Mouse (Mus musculus) heart, embryonic 14.5 days (tissue): ENCODE measurements around the gene Fam166b. TPM values are rescaled to one million over a fixed set of nuclear protein-coding genes. Genes with fewer than 3 reads are reported as not detected.

Source experiments
- ATAC-seq: fragments of 200-750 bp; cut with Nextera tagmentation; 2 replicates; pipeline ENCODE4 v1.8.0; 2017; ENCODE audit warnings: low read depth, moderate TSS enrichment; ENCODE audit not compliant: insufficient number of reproducible peaks, insufficient read depth, low FRiP score
- H3K27ac ChIP-seq, 2 experiments: fragments of 200-500 bp in 1 of 2; fragments of 300-500 bp in 1 of 2; sonication (generic) in 1 of 2; replicated peaks in 1 of 2; 2 replicates each; pipeline ENCODE4 v1.5.1; 2012 to 2014; ENCODE audit warnings: low read depth in 2 of 2, low read length in 2 of 2, control low read depth in 1 of 2, mild to moderate bottlenecking in 1 of 2, mixed read lengths in 1 of 2; ENCODE audit not compliant: control insufficient read depth in 1 of 2, insufficient read depth in 1 of 2
- H3K27me3 ChIP-seq: fragments of 300-500 bp; sonication (generic); 2 replicates; pipeline ENCODE4 v1.6.1; 2014; ENCODE audit warnings: mild to moderate bottlenecking, low read length, control low read depth; ENCODE audit not compliant: control insufficient read depth, insufficient read depth
- H3K36me3 ChIP-seq: fragments of 300-500 bp; sonication (generic); 2 replicates; pipeline ENCODE4 v1.6.1; 2014; ENCODE audit warnings: mild to moderate bottlenecking, control low read depth, low read length, mixed read lengths; ENCODE audit not compliant: control insufficient read depth, insufficient read depth
- H3K4me1 ChIP-seq, 2 experiments: fragments of 200-500 bp in 1 of 2; fragments of 300-500 bp in 1 of 2; sonication (generic) in 1 of 2; 2 replicates each; pipeline ENCODE4 v1.6.1; 2012 to 2014; ENCODE audit warnings: low read length in 2 of 2, control low read depth in 1 of 2, mixed read lengths in 1 of 2; ENCODE audit not compliant: control insufficient read depth in 2 of 2, insufficient read depth in 2 of 2
- H3K4me2 ChIP-seq: fragments of 300-500 bp; sonication (generic); 2 replicates; pipeline ENCODE4 v1.6.1; 2014; ENCODE audit warnings: mild to moderate bottlenecking, low read length
- H3K4me3 ChIP-seq, 2 experiments: fragments of 200-500 bp in 1 of 2; fragments of 300-500 bp in 1 of 2; sonication (generic) in 1 of 2; 2 replicates each; pipeline ENCODE4 v1.5.1; 2012 to 2014; ENCODE audit warnings: low read length in 2 of 2, mild to moderate bottlenecking in 2 of 2, control low read depth in 1 of 2, low read depth in 1 of 2, moderate library complexity in 1 of 2; ENCODE audit not compliant: control insufficient read depth in 1 of 2, insufficient read depth in 1 of 2
- H3K9ac ChIP-seq: fragments of 300-500 bp; sonication (generic); 2 replicates; pipeline ENCODE4 v1.6.1; 2014; ENCODE audit warnings: mild to moderate bottlenecking, low read length
- H3K9me3 ChIP-seq: fragments of 300-500 bp; sonication (generic); 2 replicates; pipeline ENCODE4 v1.6.1; 2016; ENCODE audit warnings: low read length, control low read depth; ENCODE audit not compliant: control insufficient read depth
- WGBS: fragments of 180-500 bp; shearing (Covaris S2); extraction: QIAGEN DNeasy Blood & Tissue Kit; methylation state at CpG from one replicate; pipeline ENCODE4 v1.1.7; 2014; 5-methylcytosine and 5-hydroxymethylcytosine counted together
- polyA plus RNA-seq: library from polyadenylated mRNA; unstranded; fragments of >200 nt; fragmentation: Nextera tagmentation; extraction: Ambion mirVana; gene quantifications from 2 replicates; pipeline ENCODE4 v1.2.1, GENCODE M21; 2014

Fam166b gene
- polyA plus RNA-seq: 0.16 TPM in 1 of 2 replicates, not detected in the other

DNA sequence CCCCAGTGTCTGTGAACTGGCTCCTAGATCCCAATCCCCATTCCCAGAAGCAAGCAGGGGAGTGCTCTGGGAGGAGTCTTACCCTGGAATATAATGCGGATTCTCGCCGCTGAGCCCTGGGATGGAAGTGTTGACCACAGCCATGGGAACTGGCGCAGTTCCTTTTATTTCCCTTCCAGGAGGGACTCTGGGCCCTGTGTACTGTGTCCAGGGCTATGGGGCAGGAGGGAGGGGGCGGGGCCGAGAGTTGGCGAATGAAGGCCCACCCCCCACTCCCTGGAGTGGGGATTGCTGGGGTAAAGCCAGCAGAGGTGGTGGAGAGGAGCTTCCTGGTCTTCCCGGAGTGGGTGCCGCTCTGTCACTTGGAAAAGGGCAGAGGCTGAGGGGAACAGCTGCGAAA lies at the start of gene Fam166b:
Fam166b (minus strand) TSS at position 189 of the 400 bp plus-strand sequence.
- H3K4me1 ChIP-seq: peaks cover 2 to 8% of the 10 kb centered on the region in 2 experiments; a peak in 3 of 4 replicates
- no peak within 1 kb of the TSS for H3K4me3 ChIP-seq
- no peak within 1 kb of the TSS for H3K27ac ChIP-seq
- no peaks in the 10 kb centered on the region for H3K9me3 ChIP-seq
- WGBS: 9% methylated on average over 10 of the region's 10 CpGs
- peak; percentile 57; the same call in 1 of the 2 replicates for ATAC-seq
- peaks cover 28% of the 10 kb centered on the region for H3K36me3 ChIP-seq
- H3K27me3 ChIP-seq: peaks cover 9% of the 10 kb centered on the region
- peak within 1 kb of the TSS; percentile 47; the same call in 1 of the 2 replicates for H3K9ac ChIP-seq
- H3K4me2 ChIP-seq: peak within 1 kb of the TSS; percentile 31

- Histone ChIP-seq H3K36me3 (no peaks in the 10 kb centered on the region), H3K9ac (peak overlapping the region; percentile 63), H3K4me3 (peak overlapping the region; percentile 28 to 44), H3K4me2 (peak overlapping the region; percentile 58), H3K9me3 (no peaks in the 10 kb centered on the region), H3K27me3 (no peaks in the 10 kb centered on the region), H3K27ac (peak overlapping the region in 1 of 2 experiments; percentile 2; a peak in 1 of 4 replicates), H3K4me1 (peaks cover 4 to 6% of the 10 kb centered on the region in 2 experiments; a peak in 1 of 4 replicates)
- ATAC-seq: peak; percentile 44; the same call in 1 of the 2 replicates
- WGBS: 47% methylated on average over 8 of the region's 8 CpGs
Observed at GRCm38 (mm10) chr4:43478534-43478858, 49.6 kb upstream of the Fam166b start.

DNA sequence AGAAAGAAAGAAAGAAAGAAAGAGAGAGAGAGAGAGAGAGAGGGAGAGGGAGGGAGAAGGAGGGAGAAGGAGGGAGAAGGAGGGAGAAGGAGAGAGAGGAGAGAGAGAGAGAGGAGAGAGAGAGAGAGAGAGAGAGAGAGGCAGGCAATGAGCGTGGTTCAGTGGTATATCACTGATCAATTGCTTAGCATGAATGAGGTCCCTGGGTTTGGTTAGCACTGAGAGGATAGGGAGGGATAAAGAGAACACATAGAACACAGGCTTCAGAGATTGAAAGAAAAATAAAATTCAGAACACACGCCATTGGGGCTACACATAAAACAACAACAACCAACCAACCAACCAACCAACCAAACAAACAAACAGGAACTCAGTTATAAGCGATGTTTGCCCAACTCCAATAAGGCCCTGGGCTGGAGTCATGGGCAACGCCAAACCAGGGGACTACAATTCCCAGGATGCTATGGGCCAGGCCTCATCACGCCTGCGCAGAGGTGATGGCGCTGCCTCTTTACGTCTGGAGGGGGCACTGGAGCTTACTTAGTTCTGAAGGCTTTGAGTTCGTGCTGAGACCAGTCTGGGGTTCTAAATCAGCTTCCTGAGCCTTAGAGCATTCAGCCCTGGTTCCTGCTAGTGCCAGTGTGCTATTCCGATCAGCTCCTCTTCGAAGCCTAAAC lies 49.1 kb upstream of the Fam166b start:
- Histone ChIP-seq H3K4me2 (peak overlapping the region; percentile 58), H3K27ac (peak overlapping the region in 1 of 2 experiments; percentile 2; a peak in 1 of 4 replicates), H3K4me3 (peak overlapping the region; percentile 28 to 44), H3K9ac (peak overlapping the region; percentile 63), H3K27me3 (no peaks in the 10 kb centered on the region), H3K4me1 (peaks cover 4 to 6% of the 10 kb centered on the region in 2 experiments; a peak in 1 of 4 replicates), H3K36me3 (no peaks in the 10 kb centered on the region), H3K9me3 (no peaks in the 10 kb centered on the region)
- ATAC-seq: peak; percentile 63; the same call in 1 of the 2 replicates
- 15% methylated on average over 11 of the region's 11 CpGs for WGBS

DNA sequence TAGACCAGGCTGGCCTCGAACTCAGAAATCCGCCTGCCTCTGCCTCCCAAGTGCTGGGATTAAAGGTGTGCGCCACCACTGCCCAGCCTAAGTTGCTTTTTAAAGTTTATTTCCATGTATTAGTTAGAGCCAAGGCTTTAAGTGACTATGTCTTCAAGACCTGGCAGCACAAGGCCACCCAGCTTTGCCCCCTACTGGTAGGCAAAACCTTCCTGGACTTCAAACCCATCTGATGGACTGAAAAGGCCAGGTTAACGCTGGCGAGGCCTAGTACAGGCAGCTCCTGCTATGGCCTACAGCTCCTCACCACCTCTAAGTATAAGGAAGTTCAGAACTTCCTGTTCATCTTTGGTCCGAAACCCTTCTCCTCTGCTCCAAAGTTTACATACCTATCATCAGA lies 47.7 kb upstream of the Fam166b start:
- H3K4me3 ChIP-seq: no peak overlapping the region
- no peak overlapping the region for H3K9ac ChIP-seq
- no peaks in the 10 kb centered on the region for H3K36me3 ChIP-seq
- H3K4me1 ChIP-seq: peaks cover 4 to 6% of the 10 kb centered on the region in 2 experiments; a peak in 1 of 4 replicates
- H3K27me3 ChIP-seq: no peaks in the 10 kb centered on the region
- H3K27ac ChIP-seq: no peak overlapping the region
- ATAC-seq: no peak
- no peaks in the 10 kb centered on the region for H3K9me3 ChIP-seq
- H3K4me2 ChIP-seq: no peak overlapping the region
- 86% methylated on average over 6 of the region's 6 CpGs for WGBS

GRCm38 (mm10) chr4:43473636-43474035 lies 44.7 kb upstream of the Fam166b start:
- H3K4me3 ChIP-seq: no peak overlapping the region
- H3K36me3 ChIP-seq: no peaks in the 10 kb centered on the region
- WGBS: 70% methylated on average over 1 of the region's 1 CpGs
- no peak for ATAC-seq
- H3K9me3 ChIP-seq: no peaks in the 10 kb centered on the region
- H3K4me2 ChIP-seq: no peak overlapping the region
- no peaks in the 10 kb centered on the region for H3K27me3 ChIP-seq
- H3K4me1 ChIP-seq: peaks cover 3% of the 10 kb centered on the region in 2 experiments; a peak in 1 of 4 replicates
- no peak overlapping the region for H3K9ac ChIP-seq
- no peak overlapping the region for H3K27ac ChIP-seq

DNA sequence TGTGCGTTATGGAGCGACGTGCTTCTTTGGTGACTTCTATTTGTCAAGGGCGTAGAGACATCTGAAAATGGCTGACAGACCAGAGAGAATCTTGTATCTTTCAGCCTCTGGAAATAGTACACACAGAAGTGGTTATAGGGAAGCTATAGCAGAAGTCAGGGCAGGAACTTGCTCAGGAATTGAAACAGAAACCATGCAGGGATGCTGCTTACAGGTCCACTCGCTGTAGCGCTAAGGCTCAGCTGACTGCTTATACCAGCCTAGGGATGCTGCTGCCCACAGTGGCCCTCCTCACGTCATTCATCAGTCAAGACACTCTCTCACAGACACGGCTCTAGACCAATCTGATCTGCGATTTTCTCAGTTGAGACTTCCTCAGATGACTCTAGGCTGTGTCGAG lies 41.4 kb upstream of the Fam166b start:
- Histone ChIP-seq H3K4me1 (no peaks in the 10 kb centered on the region; a peak in 1 of 4 replicates), H3K27me3 (no peaks in the 10 kb centered on the region), H3K36me3 (no peaks in the 10 kb centered on the region), H3K9ac (no peak overlapping the region), H3K9me3 (no peaks in the 10 kb centered on the region), H3K4me2 (no peak overlapping the region), H3K27ac (no peak overlapping the region), H3K4me3 (no peak overlapping the region)
- no peak for ATAC-seq
- WGBS: 89% methylated on average over 10 of the region's 10 CpGs

DNA sequence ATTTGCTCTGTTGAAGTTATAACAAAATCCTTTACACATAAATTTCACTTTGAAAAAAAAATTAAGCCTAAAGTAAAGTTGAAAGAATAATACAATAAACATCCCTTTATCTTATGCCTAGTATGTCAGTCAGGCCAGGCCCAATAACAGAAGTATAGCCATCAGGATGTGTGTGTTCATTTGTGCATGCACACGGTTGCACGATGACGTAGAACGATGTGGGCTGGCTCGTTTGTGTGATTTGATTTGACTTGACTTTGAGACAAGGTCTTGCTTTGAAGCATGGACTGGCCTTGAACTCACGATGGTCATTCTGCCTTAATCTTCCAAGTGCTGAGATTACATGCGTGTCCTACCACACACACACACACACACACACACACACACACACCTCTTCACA lies 37.9 kb upstream of the Fam166b start:
- Histone ChIP-seq H3K27me3 (no peaks in the 10 kb centered on the region), H3K9me3 (no peaks in the 10 kb centered on the region), H3K9ac (no peak overlapping the region), H3K27ac (no peak overlapping the region), H3K4me3 (no peak overlapping the region), H3K4me2 (no peak overlapping the region), H3K36me3 (no peaks in the 10 kb centered on the region), H3K4me1 (no peaks in the 10 kb centered on the region; a peak in 1 of 4 replicates)
- ATAC-seq: no peak
- 89% methylated on average over 7 of the region's 7 CpGs for WGBS
